Mouse (Mus musculus): ENCODE data around the gene Lingo4.

DNA sequence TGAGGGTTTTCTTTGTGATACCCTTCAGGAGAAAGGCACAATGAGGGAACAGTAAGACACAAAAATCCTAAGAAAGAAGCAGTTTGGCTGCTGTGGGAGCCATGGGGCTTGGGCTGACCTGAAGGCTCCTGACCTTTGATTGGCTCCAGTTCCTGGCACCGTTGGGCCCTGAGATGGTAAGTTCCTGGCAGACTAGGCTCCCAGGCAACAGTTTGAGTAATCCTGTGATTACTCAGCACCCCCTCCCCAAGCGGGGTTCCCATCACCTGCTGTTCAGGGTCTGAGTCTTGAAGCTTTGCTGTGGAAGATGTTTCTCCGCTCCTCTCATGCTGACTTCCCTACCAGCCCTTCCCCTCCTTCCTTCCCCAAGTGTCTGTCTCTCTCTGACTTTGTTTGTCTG, 14.8 kb upstream of the Lingo4 start:
- no peak for TF ChIP-seq EP300 (IDR thresholded peaks at IDR 0.05; ENCODE audit: low read depth)
- no peak for TF ChIP-seq CTCF (IDR thresholded peaks at IDR 0.05; ENCODE audit: low read depth)
